Mouse (Mus musculus) liver, embryonic 14.5 days (tissue): ENCODE measurements around the gene Gm38394.

Experiments
- CTCF ChIP-seq: IDR thresholded peaks from 2 replicates; pipeline ENCODE4 v1.5.1; 2016; ENCODE audit warnings: antibody characterized with exemption, low read depth, control low read depth
- EP300 ChIP-seq: IDR thresholded peaks from 2 replicates; pipeline ENCODE4 v1.6.1; 2016; ENCODE audit warnings: antibody characterized with exemption, low read depth

GRCm38 (mm10) chr1:133609771-133610502 lies 51.2 kb downstream of the Gm38394 start, which contains the start of gene Snrpe:
- TF ChIP-seq CTCF (peak; percentile 99), EP300 (0 out of 2 replicates have a peak, but pooled peaks have one; percentile 4)
